Mouse (Mus musculus) kidney, adult 18-20 months (tissue): Measurements from ENCODE around the gene Tmeff2.
"Not testable (repeated sequence)": the region's sequence is repeated elsewhere in the genome, so short reads cannot be mapped to it uniquely, and the experiment has no call there.

ENCODE experiments used
- DNase-seq: peaks from one replicate; pipeline ENCODE4 v3.0.0; 2021

Gene Tmeff2

DNA sequence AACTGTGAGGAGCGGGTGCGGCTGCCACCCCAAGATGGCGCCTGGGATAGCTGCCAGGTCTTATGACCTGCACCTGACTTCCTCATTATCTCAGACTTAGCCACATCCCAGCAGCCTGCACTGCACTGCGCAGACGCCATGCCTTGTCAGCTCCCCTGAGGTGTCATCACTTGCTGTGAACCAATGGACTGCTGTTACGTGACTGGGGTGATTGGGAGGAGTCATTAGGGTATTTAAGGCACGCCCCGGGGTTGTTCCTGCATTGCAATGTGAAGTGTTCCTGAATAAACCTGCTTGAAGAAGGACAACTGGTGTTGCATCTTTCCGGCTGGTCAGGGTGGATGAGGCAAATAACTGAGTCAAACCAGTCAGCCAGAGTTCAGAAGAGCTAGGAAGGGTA, at the start of gene Tmeff2:
TSS of gene Tmeff2 (plus strand) at position 262 of the 400 bp plus-strand sequence.
- DNase-seq: not testable (repeated sequence)

DNA sequence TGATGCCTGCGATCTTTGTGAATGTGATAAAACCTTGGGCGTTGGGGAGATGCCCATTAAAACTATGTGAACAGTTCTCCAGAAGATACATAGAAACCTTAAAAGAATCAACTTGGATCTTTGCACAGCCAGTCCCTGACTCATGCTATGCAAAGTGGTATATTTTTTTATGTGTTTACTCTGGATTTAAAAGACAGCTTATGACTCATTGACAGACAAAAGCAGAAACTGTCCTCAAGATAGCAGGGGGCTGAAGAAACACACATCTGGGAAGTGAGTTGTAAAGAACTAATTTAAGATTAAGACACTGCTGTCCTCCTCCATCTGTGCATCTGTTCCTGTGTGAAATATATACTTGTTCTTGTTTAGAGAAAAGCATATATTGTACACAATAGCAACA, 38.9 kb upstream of the Tmeff2 start:
- DNase-seq: no peak

DNA sequence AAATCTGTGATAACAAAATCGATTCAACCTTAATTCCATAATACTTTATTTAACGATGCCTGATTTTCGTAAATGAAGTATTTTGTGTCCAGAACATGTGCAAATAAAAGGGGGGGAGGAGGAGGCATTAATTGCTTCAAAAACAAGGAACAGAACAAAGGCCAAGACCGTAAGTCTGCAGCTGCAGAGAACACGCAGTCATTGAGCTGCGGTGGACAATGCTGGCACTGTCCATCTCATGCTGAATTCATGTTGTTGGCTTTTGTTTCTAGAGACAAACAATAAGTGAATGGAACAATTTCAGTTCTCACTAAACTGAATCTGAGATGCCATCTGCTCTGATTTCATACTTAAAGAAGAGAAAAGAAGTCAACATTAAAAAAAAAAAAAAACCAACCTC, 2.8 kb upstream of the Tmeff2 start:
- no peak for DNase-seq

DNA sequence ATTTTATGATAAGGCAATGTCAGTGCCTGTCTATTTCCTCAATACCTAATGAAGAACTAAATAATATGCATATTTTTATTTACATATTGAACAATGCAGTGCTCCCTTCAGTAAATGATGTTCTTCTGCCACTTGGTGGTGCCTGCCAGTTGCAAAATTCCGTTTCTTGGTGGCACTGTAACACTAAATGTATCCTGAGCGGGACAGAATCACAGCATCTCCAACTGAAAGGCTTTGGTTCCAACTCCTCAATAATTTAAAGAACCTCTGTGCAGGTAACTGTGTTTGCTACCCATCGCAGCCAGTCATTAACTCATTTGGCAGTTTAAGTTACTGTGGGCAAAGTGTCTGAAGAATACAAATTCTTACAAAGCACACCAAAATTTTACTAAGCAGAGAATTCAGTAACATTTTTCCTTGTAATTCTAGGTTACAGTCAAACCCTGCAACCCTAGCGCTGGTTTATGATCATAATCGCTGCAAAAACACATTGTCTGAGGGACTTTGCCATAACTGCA, 24.4 kb downstream of the Tmeff2 start:
- DNase-seq: no peak

- no peak for DNase-seq
Measured at GRCm38 (mm10) chr1:50925356-50925921, 25.0 kb downstream of the Tmeff2 start.

GRCm38 (mm10) chr1:50926374-50927060, 26.1 kb downstream of the Tmeff2 start:
- DNase-seq: peak; percentile 2

GRCm38 (mm10) chr1:50927077-50927611, 26.7 kb downstream of the Tmeff2 start:
- DNase-seq: peak; percentile 55

DNA sequence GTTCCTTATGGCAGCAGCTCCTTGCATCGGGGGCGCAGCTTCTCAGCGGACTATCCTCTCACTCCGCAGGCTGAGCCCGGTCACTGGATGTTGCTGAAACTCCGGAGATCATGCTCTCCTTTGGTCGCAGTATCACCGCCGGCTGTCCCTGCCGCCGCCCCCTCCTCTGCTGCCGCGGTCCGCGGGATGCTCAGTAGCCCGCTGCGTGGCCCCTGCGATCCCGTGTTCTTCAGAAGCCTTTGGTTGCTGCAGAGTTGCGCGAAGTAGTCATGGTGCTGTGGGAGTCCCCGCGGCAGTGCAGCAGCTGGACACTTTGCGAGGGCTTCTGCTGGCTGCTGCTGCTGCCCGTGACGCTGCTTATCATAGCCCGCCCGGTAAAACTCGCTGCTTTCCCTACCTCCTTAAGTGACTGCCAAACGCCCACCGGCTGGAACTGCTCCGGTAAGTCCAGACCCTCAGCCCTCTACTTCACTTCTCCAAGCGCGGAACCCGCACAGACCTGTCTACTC, 27.3 kb downstream of the Tmeff2 start:
- peak; percentile 5 for DNase-seq

GRCm38 (mm10) chr1:50928776-50929175, 28.3 kb downstream of the Tmeff2 start:
- no peak for DNase-seq

- DNase-seq: no peak
Measured at GRCm38 (mm10) chr1:50935076-50935475, 34.6 kb downstream of the Tmeff2 start.

GRCm38 (mm10) chr1:50935484-50935883, 35.0 kb downstream of the Tmeff2 start:
- DNase-seq: no peak

DNA sequence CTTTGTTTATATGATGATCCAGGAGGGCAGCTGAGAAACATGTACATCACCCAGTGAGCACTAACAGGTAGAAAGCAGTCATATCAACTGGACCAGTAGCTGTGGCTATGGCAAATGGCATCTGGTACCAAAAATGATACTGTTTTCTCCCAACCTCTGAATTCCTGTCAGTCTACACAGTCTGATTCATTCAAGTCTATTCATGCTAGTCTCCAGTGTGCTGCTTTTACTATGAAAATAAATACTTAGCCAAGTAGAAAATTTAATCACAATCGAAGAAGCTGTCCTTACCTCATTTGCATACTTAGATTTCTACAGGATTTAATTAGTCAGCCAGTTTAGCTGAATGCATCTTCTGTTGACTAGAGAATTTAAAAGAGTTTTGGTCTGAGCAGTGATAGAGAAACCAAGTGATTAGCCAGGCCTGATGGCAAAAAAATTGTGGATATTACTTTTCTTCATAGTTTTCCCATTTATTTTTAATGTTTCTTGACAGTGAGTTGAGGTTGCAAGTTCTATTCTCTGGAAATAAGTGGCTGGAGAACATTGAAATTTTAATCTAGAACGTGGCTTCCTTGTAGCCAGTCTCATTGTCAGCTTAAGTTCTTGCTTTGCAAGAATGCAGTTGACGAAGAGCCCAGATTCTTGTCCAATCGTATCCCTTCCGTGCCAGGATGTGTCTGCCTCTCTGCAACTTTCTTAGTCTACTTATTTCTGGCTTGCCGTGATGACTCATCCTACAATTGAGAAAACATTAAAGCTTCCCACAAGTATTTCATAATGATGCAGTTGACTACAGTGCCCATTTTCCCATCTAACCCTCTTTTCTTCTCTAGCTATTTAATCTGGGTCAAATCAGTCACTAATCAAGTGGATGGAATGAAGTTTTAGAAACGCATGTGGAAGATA, 39.9 kb downstream of the Tmeff2 start:
- no peak for DNase-seq

DNA sequence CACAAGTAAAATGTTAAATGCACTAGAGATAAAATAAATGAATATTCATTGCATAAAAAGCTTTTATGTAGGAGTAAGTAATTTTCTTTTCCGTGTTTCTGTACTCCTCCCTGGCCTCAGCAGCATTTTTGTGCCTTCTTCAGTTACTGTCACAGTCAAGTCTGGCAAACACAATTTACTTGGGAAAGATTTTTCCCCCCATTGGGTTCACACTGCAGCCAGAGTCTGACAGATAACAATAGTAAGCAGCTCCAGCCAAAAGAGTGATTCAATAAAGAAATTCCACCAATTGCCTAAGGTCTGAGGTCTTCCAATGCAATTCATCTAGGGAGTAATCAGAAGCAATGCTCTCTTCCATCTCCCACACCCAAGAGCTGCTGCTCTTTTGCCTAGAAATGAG, 48.1 kb downstream of the Tmeff2 start:
- no peak for DNase-seq

DNA sequence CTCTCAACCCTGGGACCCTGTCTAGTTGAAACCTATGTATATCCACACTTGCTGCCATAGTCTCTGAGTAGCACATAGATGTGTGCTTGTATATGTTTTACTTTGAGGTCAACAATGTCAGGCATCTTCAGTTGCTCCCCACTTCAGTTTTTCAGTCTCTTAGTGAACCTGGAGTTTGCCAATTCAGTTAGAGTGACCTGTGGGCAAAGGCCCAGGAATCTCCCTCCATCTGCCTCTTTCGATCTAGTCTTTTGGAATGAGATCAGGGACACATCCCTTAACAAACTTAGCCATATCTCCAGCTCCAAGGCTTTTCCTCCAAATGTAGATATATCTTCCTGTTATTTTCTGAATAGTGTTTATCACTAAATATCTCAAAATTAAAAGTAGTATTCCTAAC, 58.4 kb downstream of the Tmeff2 start:
- DNase-seq: no peak

- peak; percentile 19 for DNase-seq
Measured at GRCm38 (mm10) chr1:50961954-50962648, 61.7 kb downstream of the Tmeff2 start.

DNA sequence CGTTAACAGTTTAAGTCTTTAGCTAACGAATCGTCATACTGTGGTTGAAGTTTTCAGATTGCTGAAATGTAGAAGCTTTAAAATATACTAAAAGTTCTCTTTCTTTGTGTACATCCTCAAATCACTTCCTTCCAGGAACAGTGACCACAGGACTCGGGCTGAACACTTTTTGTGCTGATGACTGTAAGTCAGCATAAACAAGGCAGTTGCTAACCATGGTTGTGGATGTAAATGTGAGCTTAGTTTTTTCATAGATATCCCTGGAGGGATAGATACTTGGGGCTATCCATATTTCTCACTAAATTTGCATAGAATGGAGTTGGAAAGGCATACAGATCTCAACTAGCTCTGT, 62.2 kb downstream of the Tmeff2 start:
- no peak for DNase-seq

DNA sequence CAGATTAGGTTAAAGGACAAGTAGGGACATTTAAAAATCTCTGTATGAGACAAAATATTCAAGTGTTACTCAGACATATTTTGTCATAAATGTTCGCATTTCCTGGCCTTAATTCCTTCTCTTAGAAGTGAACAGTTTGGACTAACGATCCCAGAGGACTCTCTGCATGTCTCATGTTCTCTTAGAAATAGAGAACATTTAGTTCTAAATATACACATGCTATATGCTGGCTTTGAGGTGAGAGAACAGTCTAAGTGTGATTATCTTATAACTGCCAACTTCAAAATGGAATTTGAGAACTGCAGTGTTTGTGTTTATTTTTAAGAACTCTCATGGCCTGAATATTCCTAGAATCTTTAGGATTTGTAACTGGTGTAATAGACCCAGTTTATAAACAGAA, 69.2 kb downstream of the Tmeff2 start:
- no peak for DNase-seq

DNA sequence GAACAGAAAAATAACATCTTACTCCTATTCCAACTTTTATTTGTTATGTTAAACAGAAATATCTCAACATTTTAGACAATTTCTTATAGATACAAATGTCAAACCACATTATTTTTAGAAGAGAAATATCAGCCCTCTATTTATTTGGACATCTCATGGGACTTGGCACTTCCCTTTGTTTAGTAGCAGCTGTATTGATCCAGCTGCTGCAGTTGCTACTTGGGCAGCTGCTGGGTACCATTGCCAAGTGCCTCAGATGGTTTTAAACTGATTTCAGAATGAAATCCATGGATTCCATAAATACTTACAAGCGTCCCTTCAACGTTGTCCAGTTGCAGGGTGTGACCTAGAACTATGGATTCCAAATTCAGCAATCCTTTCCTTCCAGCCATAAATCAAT, 70.4 kb downstream of the Tmeff2 start:
- no peak for DNase-seq

DNA sequence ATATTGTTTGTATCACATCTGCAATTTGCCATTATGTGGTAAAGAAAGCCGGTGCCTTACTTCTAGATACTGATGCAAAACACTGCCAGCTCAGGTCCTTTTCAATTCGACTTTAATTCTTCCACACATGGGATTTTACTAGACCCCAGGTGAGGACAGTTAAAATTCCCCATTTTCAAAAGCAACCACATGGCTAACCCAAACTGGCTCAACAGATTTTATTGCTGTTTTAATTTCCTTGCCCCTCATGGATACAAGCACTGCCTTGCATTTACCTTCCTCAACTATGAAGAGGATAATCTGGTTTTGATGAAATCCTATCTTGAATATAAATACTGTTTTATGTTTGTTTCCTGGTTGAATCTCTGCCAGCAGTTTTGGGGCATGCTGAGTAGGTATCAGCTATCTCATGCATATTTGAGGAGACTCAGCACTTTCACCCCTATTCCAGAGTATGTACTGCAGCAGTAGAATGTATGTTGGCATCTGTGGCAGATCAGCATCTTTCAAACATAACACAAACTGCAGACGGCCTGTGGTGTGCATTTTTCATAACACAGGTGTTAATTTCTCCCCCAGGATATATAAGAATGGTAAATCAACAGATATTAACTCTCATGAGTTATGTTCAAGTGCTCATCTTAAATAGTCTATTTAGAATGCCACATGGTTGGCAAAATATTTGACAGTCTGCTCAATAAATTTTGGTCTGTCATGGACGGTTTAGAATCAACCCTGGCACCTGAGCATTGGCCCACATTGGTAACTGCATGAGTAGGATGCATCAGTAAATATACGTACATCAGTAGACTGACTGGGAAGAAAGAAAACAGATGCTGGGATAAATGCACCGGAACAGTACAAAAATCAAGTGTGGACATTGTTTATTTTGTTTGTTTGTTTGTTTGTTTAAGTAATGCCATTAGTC, 72.3 kb downstream of the Tmeff2 start:
- DNase-seq: no peak

GRCm38 (mm10) chr1:50979358-50980081, 79.1 kb downstream of the Tmeff2 start:
- DNase-seq: no peak

- no peak for DNase-seq
Measured at GRCm38 (mm10) chr1:50980591-50980990, 80.1 kb downstream of the Tmeff2 start.
